Mouse (Mus musculus): ENCODE data around the gene Shisal2b. TPM values are rescaled to one million over a fixed set of nuclear protein-coding genes. Genes with fewer than 3 reads are reported as not detected.

Shisal2b gene
- polyA plus RNA-seq (2015; fragmentation: Nextera tagmentation; extraction: Ambion mirVana): not detected in 2 replicates

GRCm38 (mm10) chr13:104863127-104863979 is at the start of gene Shisal2b:
Gene Shisal2b, minus strand, starts transcription at chr13:104863893.

GRCm38 (mm10) chr13:104816635-104817571 is 46.8 kb downstream of the Shisal2b start, which contains the start of gene Cwc27:
Gene Cwc27, minus strand, starts transcription at chr13:104817142.

Other genes starting within 250 kb of the Shisal2b start
- 12.3 and 14.7 TPM in 2 replicates for gene Srek1ip1, start 71.4 kb downstream of the Shisal2b start, polyA plus RNA-seq (2015; fragmentation: Nextera tagmentation; extraction: Ambion mirVana)
- gene Cwc27, start 46.8 kb downstream of the Shisal2b start, polyA plus RNA-seq (2015; fragmentation: Nextera tagmentation; extraction: Ambion mirVana): 14.9 and 19.4 TPM in 2 replicates
- 6.0 and 6.5 TPM in 2 replicates for gene Rgs7bp, start 191.0 kb upstream of the Shisal2b start, polyA plus RNA-seq (2015; fragmentation: Nextera tagmentation; extraction: Ambion mirVana)
- gene 4933425L06Rik, start 218.2 kb upstream of the Shisal2b start, polyA plus RNA-seq (2015; fragmentation: Nextera tagmentation; extraction: Ambion mirVana): not detected in 2 replicates